Mouse (Mus musculus) adrenal gland, postnatal 4 days (tissue): ENCODE data around the gene Rnase9. TPM values are rescaled to one million over a fixed set of nuclear protein-coding genes. Genes with fewer than 3 reads are reported as not detected.

Experiments used
- DNase-seq, 2 experiments: peaks; one replicate each; pipeline ENCODE4 v3.0.0; 2021 to 2022; ENCODE audit warnings: low spot score in 2 of 2, mixed read lengths in 2 of 2
- long read RNA-seq, 2 experiments: library from polyadenylated mRNA; stranded (forward); transcript quantifications; one replicate each; pipeline ENCODE4 v2.0.0; 2021
- total RNA-seq, 2 experiments: library from RNA; stranded (reverse); gene quantifications; 2 replicates each; pipeline ENCODE4 v1.2.3; 2021

The Rnase9 gene
- total RNA-seq, result not detected
- long read RNA-seq, experiment 1, result 0 reads
- long read RNA-seq, experiment 2, result 0 reads

- DNase-seq, result no peak
Measured at GRCm38 (mm10) chr14:51041769-51042168, at the start of gene Rnase9. Gene Rnase9 (minus strand): TSS chr14:51041869.

GRCm38 (mm10) chr14:51090077-51090781 is 48.6 kb upstream of the Rnase9 start:
- peak; percentile 49 to 67 for DNase-seq

- no peak for DNase-seq
Measured at GRCm38 (mm10) chr14:51089674-51090076, 48.0 kb upstream of the Rnase9 start.

GRCm38 (mm10) chr14:51088970-51089673 is 47.5 kb upstream of the Rnase9 start:
- DNase-seq, result peak; percentile 84 to 91

GRCm38 (mm10) chr14:51088166-51088969 is 46.7 kb upstream of the Rnase9 start:
- peak; percentile 32 to 52 for DNase-seq

GRCm38 (mm10) chr14:51087762-51088161 is 46.1 kb upstream of the Rnase9 start:
- no peak for DNase-seq

GRCm38 (mm10) chr14:51085911-51086310 is 44.2 kb upstream of the Rnase9 start:
- DNase-seq, result no peak

- no peak for DNase-seq
Measured at GRCm38 (mm10) chr14:51085086-51085485, 43.4 kb upstream of the Rnase9 start.

- DNase-seq, result no peak
Measured at GRCm38 (mm10) chr14:51083805-51084204, 42.1 kb upstream of the Rnase9 start.

- DNase-seq, result peak in 1 of 2 experiments; percentile 16
Measured at GRCm38 (mm10) chr14:51082599-51083581, 41.2 kb upstream of the Rnase9 start.

- no peak for DNase-seq
Measured at GRCm38 (mm10) chr14:51081035-51081434, 39.4 kb upstream of the Rnase9 start.

- no peak for DNase-seq
Measured at GRCm38 (mm10) chr14:51079180-51079579, 37.5 kb upstream of the Rnase9 start.

- DNase-seq, result no peak
Measured at GRCm38 (mm10) chr14:51074335-51074734, 32.7 kb upstream of the Rnase9 start, which contains the start of gene Olfr750. Gene Olfr750 (minus strand): TSS chr14:51074435.

- DNase-seq, result no peak
Measured at GRCm38 (mm10) chr14:51069617-51070016, 27.9 kb upstream of the Rnase9 start.

GRCm38 (mm10) chr14:51068956-51069355 is 27.3 kb upstream of the Rnase9 start:
- no peak for DNase-seq

GRCm38 (mm10) chr14:51060761-51061160 is 19.1 kb upstream of the Rnase9 start:
- no peak for DNase-seq

GRCm38 (mm10) chr14:51057401-51057831 is 15.7 kb upstream of the Rnase9 start, which contains the start of gene Rnase12:
Gene Rnase12 (minus strand): TSS chr14:51057661.
- no peak for DNase-seq

GRCm38 (mm10) chr14:51054243-51055237 is 12.9 kb upstream of the Rnase9 start:
- DNase-seq, result no peak

- DNase-seq, result no peak
Measured at GRCm38 (mm10) chr14:51053176-51053575, 11.5 kb upstream of the Rnase9 start.
